Mouse (Mus musculus) stomach, embryonic 15.5 days (tissue): ENCODE results near the gene Alg3. TPM values are rescaled to one million over a fixed set of nuclear protein-coding genes. Genes with fewer than 3 reads are reported as not detected.

Experiments
- microRNA counts: library from miRNA; unstranded; fragments of <30 nt; microRNA quantifications from one replicate; lab custom pipeline; 2016
- microRNA-seq: library from miRNA; unstranded; fragments of <30 nt; microRNA quantifications from one replicate; pipeline ENCODE4, GENCODE M21; 2016
- polyA plus RNA-seq: library from polyadenylated mRNA; unstranded; fragments of >200 nt; fragmentation: Nextera tagmentation; extraction: Ambion mirVana; gene quantifications from 2 replicates; pipeline ENCODE4 v1.2.1, GENCODE M21; 2015

Gene Alg3
- polyA plus RNA-seq, 1 experiment from 2014 or later: 38.3 TPM

MicroRNAs encoded within 50 kb of the gene (microRNA counts, 519-probe panel; counts per million panel counts)
- 2,364 counts per million, percentile 49 among the panel's probes with 10 or more counts for microRNA mmu-miR-1224 (lab: Ali Mortazavi, UCI)

Small RNA genes lying within 50 kb of the gene (microRNA-seq; reads per million reads assigned to microRNA genes)
- gene Mir1224: 13.9 reads per million, percentile 30 among the genes with 10 or more reads in this experiment

Other genes starting within 250 kb of the Alg3 start
- gene Abcc5, start 185.3 kb downstream of the Alg3 start, polyA plus RNA-seq: 46.8 and 50.7 TPM in 2 replicates
- 90.2 and 95.0 TPM in 2 replicates for gene Eif2b5, start 112.9 kb downstream of the Alg3 start, polyA plus RNA-seq
- gene Dvl3, start 94.8 kb downstream of the Alg3 start, polyA plus RNA-seq: 21.2 and 26.9 TPM in 2 replicates
- gene Ap2m1, start 76.3 kb downstream of the Alg3 start, polyA plus RNA-seq: 518 and 580 TPM in 2 replicates
- gene Abcf3, start 63.2 kb downstream of the Alg3 start, polyA plus RNA-seq: 50.6 and 65.0 TPM in 2 replicates
- 5.5 and 7.3 TPM in 2 replicates for gene Vwa5b2, start 22.3 kb downstream of the Alg3 start, polyA plus RNA-seq
- 31.6 and 32.3 TPM in 2 replicates for gene Eef1akmt4, start 142 bp downstream of the Alg3 start, polyA plus RNA-seq
- 0.15 TPM in 1 of 2 replicates, not detected in the other for gene Gm49333, start 125 bp downstream of the Alg3 start, polyA plus RNA-seq
- gene Camk2n2, start 9.6 kb upstream of the Alg3 start, polyA plus RNA-seq: 1.3 and 1.4 TPM in 2 replicates
- 2.0 and 2.7 TPM in 2 replicates for gene Ece2, start 18.1 kb upstream of the Alg3 start, polyA plus RNA-seq
- gene Psmd2, start 39.9 kb upstream of the Alg3 start, polyA plus RNA-seq: 265 and 291 TPM in 2 replicates
- 168 and 190 TPM in 2 replicates for gene Eif4g1, start 56.6 kb upstream of the Alg3 start, polyA plus RNA-seq
- 8.5 and 9.1 TPM in 2 replicates for gene Fam131a, start 81.5 kb upstream of the Alg3 start, polyA plus RNA-seq
- 95.7 and 97.3 TPM in 2 replicates for gene Polr2h, start 105.9 kb upstream of the Alg3 start, polyA plus RNA-seq
- gene Clcn2, start 106.0 kb upstream of the Alg3 start, polyA plus RNA-seq: 15.3 and 20.2 TPM in 2 replicates
- gene Chrd, start 121.4 kb upstream of the Alg3 start, polyA plus RNA-seq: 4.0 and 4.7 TPM in 2 replicates
- gene Thpo, start 122.8 kb upstream of the Alg3 start, polyA plus RNA-seq: 1.0 and 1.1 TPM in 2 replicates